Mouse (Mus musculus) heart, postnatal 0 days (tissue): ENCODE measurements around the gene Myadm. TPM values are rescaled to one million over a fixed set of nuclear protein-coding genes. Genes with fewer than 3 reads are reported as not detected.

Experiments
- ATAC-seq: fragments of 200-750 bp; cut with Nextera tagmentation; 2 replicates; pipeline ENCODE4 v1.8.0; 2017; ENCODE audit warnings: low read depth, moderate number of reproducible peaks, moderate library complexity; ENCODE audit not compliant: insufficient read depth
- DNase-seq: peaks from one replicate; pipeline ENCODE4 v3.0.0-alpha.2; 2016; ENCODE audit warnings: low spot score
- H3K27ac ChIP-seq: fragments of 300-500 bp; sonication (generic); 2 replicates; pipeline ENCODE4 v1.5.1; 2014; ENCODE audit warnings: low read depth, mild to moderate bottlenecking
- H3K27me3 ChIP-seq: fragments of 300-500 bp; sonication (generic); 2 replicates; pipeline ENCODE4 v1.6.1; 2014; ENCODE audit warnings: low read length, mixed read lengths; ENCODE audit not compliant: control insufficient read depth, insufficient read depth
- H3K36me3 ChIP-seq: fragments of 300-500 bp; sonication (generic); replicated peaks from 2 replicates; pipeline ENCODE4 v1.6.1; 2014; ENCODE audit warnings: low read length, mixed read lengths; ENCODE audit not compliant: control insufficient read depth, insufficient read depth
- H3K4me1 ChIP-seq: fragments of 300-500 bp; sonication (generic); 2 replicates; pipeline ENCODE4 v1.6.1; 2014; ENCODE audit warnings: antibody characterized with exemption; ENCODE audit not compliant: control insufficient read depth, insufficient read depth
- H3K4me2 ChIP-seq: fragments of 300-500 bp; sonication (generic); 2 replicates; pipeline ENCODE4 v1.6.1; 2014; ENCODE audit warnings: low read depth, mild to moderate bottlenecking, low read length, moderate library complexity
- H3K4me3 ChIP-seq: fragments of 300-500 bp; sonication (generic); 2 replicates; pipeline ENCODE4 v1.5.1; 2014; ENCODE audit warnings: low read depth, low read length
- H3K9ac ChIP-seq: fragments of 300-500 bp; sonication (generic); replicated peaks from 2 replicates; pipeline ENCODE4 v1.6.1; 2014; ENCODE audit warnings: low read depth, low read length, mixed read lengths
- H3K9me3 ChIP-seq: fragments of 300-500 bp; sonication (generic); replicated peaks from 2 replicates; pipeline ENCODE4 v1.6.1; 2016; ENCODE audit warnings: low read length; ENCODE audit not compliant: control insufficient read depth
- CTCF ChIP-seq: IDR thresholded peaks from 2 replicates; pipeline ENCODE4 v1.5.1; 2016; ENCODE audit warnings: antibody characterized with exemption, control low read depth, low read depth
- EP300 ChIP-seq: IDR thresholded peaks from 2 replicates; pipeline ENCODE4 v1.6.1; 2016; ENCODE audit warnings: antibody characterized with exemption, low read depth
- WGBS: fragments of 180-500 bp; shearing (Covaris S2); extraction: QIAGEN DNeasy Blood & Tissue Kit; methylation state at CpG from one replicate; pipeline ENCODE4 v1.1.7; 2014; 5-methylcytosine and 5-hydroxymethylcytosine counted together
- polyA plus RNA-seq: library from polyadenylated mRNA; unstranded; fragments of >200 nt; fragmentation: Nextera tagmentation; extraction: Ambion mirVana; gene quantifications from 2 replicates; pipeline ENCODE4 v1.2.1, GENCODE M21; 2015
- total RNA-seq: library from RNA; depleted of rRNA; stranded (reverse); fragments of >200 nt; gene quantifications from 2 replicates; pipeline ENCODE4 v1.2.3, GENCODE M21; 2014; ENCODE audit warnings: low replicate concordance

Myadm gene
- total and polyA plus RNA-seq, 2 experiments from 2014 or later: 123 to 223 TPM

DNA sequence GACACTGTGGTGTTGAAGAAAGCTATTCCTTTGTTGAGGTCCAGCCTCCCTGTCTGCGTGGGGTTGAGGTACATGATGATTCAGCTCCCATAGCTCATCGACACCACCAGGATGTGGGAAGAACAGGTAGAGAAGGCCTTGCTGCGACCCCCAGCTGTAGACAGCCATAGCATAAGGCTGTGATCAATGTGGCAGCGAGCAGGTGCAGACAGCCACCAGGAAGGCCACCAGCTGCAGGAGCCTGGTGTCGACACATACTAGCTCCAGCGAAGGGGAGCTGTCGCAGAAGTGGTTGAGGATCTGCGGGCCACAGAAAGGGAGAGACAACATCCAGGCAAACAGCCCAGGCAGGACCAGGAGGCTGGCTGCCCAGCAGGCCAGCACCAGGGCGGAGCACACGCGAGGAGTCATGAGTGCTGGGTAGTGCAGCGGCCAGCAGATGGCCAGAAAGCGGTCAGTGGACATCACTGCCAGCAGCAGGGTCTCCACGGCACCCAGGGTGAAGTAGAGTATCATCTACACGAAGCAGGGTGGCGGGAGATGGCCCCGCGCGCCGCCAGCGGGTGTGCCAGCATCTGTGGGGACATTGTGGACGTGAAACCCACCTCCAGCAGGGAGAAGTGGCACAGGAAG is 24.4 kb upstream of the Myadm start:
- peak overlapping the region; percentile 3; the same call in 1 of the 2 replicates for H3K9ac ChIP-seq
- WGBS: 15% methylated on average over 22 of the region's 22 CpGs
- no peak overlapping the region for H3K27ac ChIP-seq
- no peaks in the 10 kb centered on the region for H3K36me3 ChIP-seq
- no peaks in the 10 kb centered on the region for H3K9me3 ChIP-seq
- DNase-seq: no peak
- H3K27me3 ChIP-seq: no peaks in the 10 kb centered on the region
- peak overlapping the region; percentile 29 for H3K4me3 ChIP-seq
- ATAC-seq: 0 out of 2 replicates have a peak, but pooled peaks have one; percentile 30
- H3K4me2 ChIP-seq: peak overlapping the region; percentile 49
- no peaks in the 10 kb centered on the region; the same call in 1 of the 2 replicates for H3K4me1 ChIP-seq
- TF ChIP-seq EP300: no peak
- TF ChIP-seq CTCF: peak; percentile 24; the same call in 1 of the 2 replicates

DNA sequence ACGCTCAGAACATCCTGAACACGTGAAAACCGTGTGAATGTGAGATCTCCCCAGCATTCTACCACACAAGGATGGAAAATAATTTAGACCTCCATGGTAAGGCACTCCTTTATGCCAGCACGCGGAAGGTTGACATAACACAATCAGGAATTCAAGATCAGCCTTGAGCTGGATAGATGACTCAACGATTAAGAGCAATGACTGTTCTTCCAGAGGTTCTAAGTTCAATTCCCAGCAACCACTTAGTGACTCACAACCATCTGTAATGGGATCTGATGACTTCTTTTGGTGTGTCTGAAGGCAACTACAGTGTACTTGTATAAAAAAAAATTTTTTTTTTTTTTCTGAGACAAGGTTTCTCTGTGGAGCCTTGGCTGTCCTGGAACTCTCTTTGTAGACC is 23.6 kb upstream of the Myadm start:
- ATAC-seq (no peak), DNase-seq (no peak)
- H3K9ac ChIP-seq: no peak overlapping the region
- no peaks in the 10 kb centered on the region for H3K9me3 ChIP-seq
- TF ChIP-seq CTCF (no peak), EP300 (no peak)
- no peak overlapping the region for H3K27ac ChIP-seq
- 50% methylated on average over 6 of the region's 6 CpGs for WGBS
- H3K4me3 ChIP-seq: no peak overlapping the region
- H3K27me3 ChIP-seq: no peaks in the 10 kb centered on the region
- no peaks in the 10 kb centered on the region; the same call in 1 of the 2 replicates for H3K4me1 ChIP-seq
- H3K4me2 ChIP-seq: no peak overlapping the region
- H3K36me3 ChIP-seq: no peaks in the 10 kb centered on the region

DNA sequence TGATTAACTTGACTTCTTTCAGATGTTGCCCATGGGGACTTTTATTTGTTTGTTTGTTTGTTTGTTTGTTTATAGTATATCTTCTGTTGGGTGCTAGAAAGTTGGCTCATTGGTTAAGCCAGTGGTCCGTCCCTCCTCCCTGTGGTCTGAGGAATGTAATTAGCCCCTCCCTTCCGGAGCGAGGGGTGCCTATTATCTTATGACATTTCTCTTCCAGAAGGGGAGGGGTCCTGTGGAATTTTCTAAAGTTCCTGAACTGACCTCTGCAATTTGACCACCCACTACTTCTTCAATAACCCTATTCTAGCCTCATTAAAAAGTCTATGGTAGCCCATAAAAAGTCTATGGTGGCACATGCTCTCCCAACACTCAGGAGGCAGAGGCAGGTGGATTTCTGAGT is 21.6 kb upstream of the Myadm start:
- DNase-seq (no peak), ATAC-seq (no peak)
- Histone ChIP-seq H3K27me3 (no peaks in the 10 kb centered on the region), H3K27ac (no peak overlapping the region), H3K36me3 (no peaks in the 10 kb centered on the region), H3K4me2 (no peak overlapping the region), H3K4me1 (no peaks in the 10 kb centered on the region; the same call in 1 of the 2 replicates), H3K9ac (no peak overlapping the region), H3K9me3 (no peaks in the 10 kb centered on the region), H3K4me3 (no peak overlapping the region)
- 63% methylated on average over 3 of the region's 3 CpGs for WGBS
- TF ChIP-seq EP300 (no peak), CTCF (no peak)

DNA sequence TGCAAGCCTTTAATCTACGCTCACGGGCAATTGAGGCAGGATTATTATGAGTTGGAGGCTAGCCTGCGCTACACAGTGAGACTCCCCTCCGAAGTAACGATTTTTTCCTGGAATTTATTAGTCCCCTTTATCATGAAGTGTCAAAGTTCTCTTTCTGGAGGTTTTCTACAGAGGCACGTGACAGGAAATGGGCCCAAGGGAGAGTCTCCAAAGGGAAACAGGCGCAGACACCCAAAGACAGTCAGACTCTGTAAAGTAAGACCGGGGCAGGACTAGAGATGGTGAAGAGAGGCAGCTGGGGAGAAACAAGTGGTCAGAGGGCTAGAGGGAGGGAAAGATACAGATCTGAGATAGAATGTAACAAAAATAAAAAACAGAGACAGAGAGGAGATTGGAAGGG is 21.0 kb upstream of the Myadm start:
- Histone ChIP-seq H3K4me1 (no peaks in the 10 kb centered on the region; the same call in 1 of the 2 replicates), H3K9me3 (no peaks in the 10 kb centered on the region), H3K4me2 (no peak overlapping the region), H3K27me3 (no peaks in the 10 kb centered on the region), H3K27ac (no peak overlapping the region), H3K4me3 (no peak overlapping the region), H3K36me3 (no peaks in the 10 kb centered on the region), H3K9ac (no peak overlapping the region)
- WGBS: 61% methylated on average over 8 of the region's 8 CpGs
- DNase-seq: no peak
- TF ChIP-seq CTCF (no peak), EP300 (no peak)
- ATAC-seq: no peak

DNA sequence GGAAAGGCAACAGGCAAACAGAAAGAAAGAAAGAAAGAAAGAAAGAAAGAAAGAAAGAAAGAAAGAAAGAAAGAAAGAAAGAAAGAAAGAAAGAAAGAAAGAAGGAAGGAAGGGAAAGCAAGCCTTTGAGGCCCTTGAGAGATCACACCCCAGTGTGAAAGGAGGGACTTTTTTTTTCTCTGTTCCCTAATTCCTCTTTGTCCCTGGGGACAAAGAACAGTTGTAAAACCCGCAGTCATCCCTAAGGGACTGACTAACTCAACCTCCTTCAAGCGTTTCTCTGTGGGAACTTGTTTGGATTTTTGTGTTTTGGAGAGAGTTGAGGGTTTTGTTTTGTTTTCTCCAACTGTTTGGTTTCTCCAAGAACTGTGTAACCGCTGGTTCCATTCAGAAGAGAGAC is 20.6 kb upstream of the Myadm start:
- Histone ChIP-seq H3K36me3 (no peaks in the 10 kb centered on the region), H3K4me1 (no peaks in the 10 kb centered on the region; the same call in 1 of the 2 replicates), H3K27ac (no peak overlapping the region), H3K9me3 (no peaks in the 10 kb centered on the region), H3K4me3 (no peak overlapping the region), H3K9ac (no peak overlapping the region), H3K4me2 (no peak overlapping the region), H3K27me3 (no peaks in the 10 kb centered on the region)
- no peak for ATAC-seq
- no peak for DNase-seq
- 55% methylated on average over 3 of the region's 3 CpGs for WGBS
- TF ChIP-seq EP300 (no peak), CTCF (no peak)

DNA sequence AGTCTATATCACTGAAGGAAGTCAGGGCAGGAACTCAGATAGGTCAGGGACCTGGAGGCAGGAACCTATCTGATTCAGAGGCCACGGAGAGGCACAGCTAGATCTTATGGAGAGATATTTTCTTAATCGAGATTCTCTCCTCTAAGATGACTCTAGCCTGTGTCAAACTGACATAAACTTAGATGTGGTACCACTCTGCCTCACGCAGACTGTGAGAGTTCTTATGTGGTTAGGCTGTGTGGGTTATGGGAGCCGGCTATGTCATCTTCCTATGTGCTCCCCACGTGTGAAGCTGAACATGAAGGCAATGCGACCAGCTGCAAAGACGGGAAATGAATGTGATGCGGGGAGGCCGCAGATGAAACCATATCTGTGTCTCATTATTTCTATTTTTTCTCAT is 16.7 kb upstream of the Myadm start:
- no peak overlapping the region for H3K27ac ChIP-seq
- H3K36me3 ChIP-seq: no peaks in the 10 kb centered on the region
- no peaks in the 10 kb centered on the region for H3K4me1 ChIP-seq
- H3K9me3 ChIP-seq: no peaks in the 10 kb centered on the region
- no peak overlapping the region for H3K4me3 ChIP-seq
- H3K27me3 ChIP-seq: no peaks in the 10 kb centered on the region
- no peak overlapping the region for H3K4me2 ChIP-seq
- 77% methylated on average over 9 of the region's 9 CpGs for WGBS
- TF ChIP-seq EP300: no peak
- TF ChIP-seq CTCF: no peak
- H3K9ac ChIP-seq: no peak overlapping the region
- DNase-seq (no peak), ATAC-seq (no peak)
